ENCODE assay signal across 29 mouse cellular contexts in genomic region chr10:128088181-128088580, GRCm38 (mm10). TPM values are rescaled to one million over a fixed set of nuclear protein-coding genes. Genes with fewer than 3 reads are reported as not detected.
DNase-seq lines count a peak whose midpoint lies in the region; ATAC-seq and TF ChIP-seq lines count a peak whose summit lies in the region.
"Had no signal": no experiment of that assay in that cellular context is flagged by ENCODE, and none has a peak within 500 bp of the region (broad histone marks: within the 10 kb centered on the region; RNA-seq: fewer than 3 reads in every experiment).

No protein-coding gene starts in this region.

- no peak overlapping the region; the same call in 1 of the 2 replicates for H3K4me3 ChIP-seq in gastrocnemius, adult 2 months
- no peak overlapping the region for H3K4me3 ChIP-seq in liver, embryonic 13.5 days (replicated peaks)
- H3K4me3 ChIP-seq: embryonic facial prominence, embryonic 12.5 days; heart, embryonic 12.5 days; midbrain, embryonic 13.5 days had no signal

- H3K9me3 ChIP-seq in liver, embryonic 13.5 days (replicated peaks): no peaks in the 10 kb centered on the region
- H3K9me3 ChIP-seq: embryonic facial prominence, embryonic 12.5 days; G1E; heart, embryonic 12.5 days; midbrain, embryonic 13.5 days had no signal

- DNase-seq in adrenal gland, postnatal 10 days: peak; percentile 27
- no peak for DNase-seq in adrenal gland, adult 18-20 months (ENCODE audit: low spot score in 2 of 2)
- DNase-seq in gastrocnemius, adult 2 months: peak; percentile 37
- DNase-seq in gastrocnemius, adult 8-10 months (ENCODE audit: low spot score in 2 of 2): no peak
- DNase-seq in liver, embryonic 13.5 days: no peak
- DNase-seq in liver: no peak
- no peak for DNase-seq in layer of hippocampus, adult 18-20 months (ENCODE audit: low spot score in 2 of 2)
- DNase-seq: cerebellum, adult 18-20 months; embryo, embryonic 11 days; gastrocnemius, postnatal 36 days; heart, adult 18-20 months; kidney, postnatal 4 days; layer of hippocampus, postnatal 36 days; left cerebral cortex, postnatal 4 days; lung, adult 2 months; lung, postnatal 10 days; retina, postnatal 1 day; right cerebral cortex, postnatal 14 days; thymus, postnatal 14 days had no signal

- H3K27ac ChIP-seq in gastrocnemius, adult 2 months: no peak overlapping the region
- peak overlapping the region; percentile 18; the same call in 1 of the 2 replicates for H3K27ac ChIP-seq in liver, embryonic 13.5 days
- H3K27ac ChIP-seq: embryonic facial prominence, embryonic 12.5 days; hindbrain, embryonic 14.5 days; kidney, postnatal 0 days; macrophage; midbrain, embryonic 13.5 days had no signal

- peaks cover 68% of the 10 kb centered on the region for H3K36me3 ChIP-seq in liver, embryonic 13.5 days

- no peak overlapping the region for H3K4me2 ChIP-seq in liver, embryonic 13.5 days
- H3K4me2 ChIP-seq: embryonic facial prominence, embryonic 12.5 days; heart, embryonic 12.5 days; hindbrain, embryonic 14.5 days; midbrain, embryonic 13.5 days had no signal

- H3K4me1 ChIP-seq in liver, embryonic 13.5 days (replicated peaks): peaks cover 71% of the 10 kb centered on the region

- no peak overlapping the region for H3K9ac ChIP-seq in liver, embryonic 13.5 days
- H3K9ac ChIP-seq: embryonic facial prominence, embryonic 12.5 days; heart, embryonic 12.5 days; hindbrain, embryonic 14.5 days; midbrain, embryonic 13.5 days had no signal

- ATAC-seq in liver, embryonic 13.5 days (ENCODE audit: low read depth): no peak
- ATAC-seq: forebrain, embryonic 14.5 days; intestine, postnatal 0 days; midbrain, embryonic 13.5 days; Patski had no signal

- WGBS in liver, embryonic 13.5 days (ENCODE audit: insufficient replicate concordance): 89% methylated on average over 5 of the region's 5 CpGs

- H3K27me3 ChIP-seq in liver, embryonic 13.5 days: no peaks in the 10 kb centered on the region
- H3K27me3 ChIP-seq: embryonic facial prominence, embryonic 12.5 days; heart, embryonic 12.5 days; midbrain, embryonic 13.5 days; Patski had no signal

- intact Hi-C loops in gastrocnemius, adult 2 months (cut with DNase I): no loop called here

- no peak for TF ChIP-seq CTCF in gastrocnemius, adult 2 months (IDR thresholded peaks at IDR 0.05)

RNA-seq across cellular contexts. Expression of gene Baz2a, which starts 3.2 kb away (rescaled TPM):
- 10 to 100 TPM; 37.1 to 51.9 TPM for total RNA-seq in adrenal gland, postnatal 10 days (2021)
- total RNA-seq in adrenal gland, adult 18-20 months (2021): 10 to 100 TPM; 35.6 to 45.3 TPM
- total RNA-seq in gastrocnemius, adult 2 months (2021): 10 to 100 TPM; 12.7 to 13.2 TPM
- total RNA-seq in gastrocnemius, adult 8-10 months (2022): 10 to 100 TPM; 11.3 to 13.9 (median 12.6) TPM
- polyA plus RNA-seq in liver, embryonic 13.5 days (2015; fragmentation: Nextera tagmentation; extraction: Ambion mirVana): 5.8 and 6.7 TPM in 2 replicates
- 10 to 100 TPM; 39.6 to 41.9 TPM for total RNA-seq in layer of hippocampus, adult 18-20 months (2021)

RNA-seq across cellular contexts. Expression of gene Atp5b, which starts 5.1 kb away (rescaled TPM):
- total RNA-seq in adrenal gland, postnatal 10 days (2021): 1,000 to 10,000 TPM; 4,995 to 5,524 TPM
- total RNA-seq in adrenal gland, adult 18-20 months (2021): 1,000 to 10,000 TPM; 2,783 to 4,328 TPM
- total RNA-seq in gastrocnemius, adult 2 months (2021): 1,000 to 10,000 TPM; 3,225 to 4,497 TPM
- total RNA-seq in gastrocnemius, adult 8-10 months (2022): 1,000 to 10,000 TPM; 3,262 to 3,916 (median 3,403) TPM
- polyA plus RNA-seq in liver, embryonic 13.5 days (2015; fragmentation: Nextera tagmentation; extraction: Ambion mirVana): 2,036 and 2,215 TPM in 2 replicates
- total RNA-seq in layer of hippocampus, adult 18-20 months (2021): 1,000 to 10,000 TPM; 1,726 to 1,851 TPM

RNA-seq across cellular contexts. Expression of gene Ptges3, which starts 29.4 kb away (rescaled TPM):
- 100 to 1,000 TPM; 138 to 142 TPM for total RNA-seq in adrenal gland, postnatal 10 days (2021)
- 100 to 1,000 TPM; 228 to 248 TPM for total RNA-seq in adrenal gland, adult 18-20 months (2021)
- 10 to 100 TPM; 75.4 to 81.3 TPM for total RNA-seq in gastrocnemius, adult 2 months (2021)
- total RNA-seq in gastrocnemius, adult 8-10 months (2022): 10 to 100 TPM; 70.5 to 81.9 (median 74.5) TPM
- polyA plus RNA-seq in liver, embryonic 13.5 days (2015; fragmentation: Nextera tagmentation; extraction: Ambion mirVana): 380 and 439 TPM in 2 replicates
- 100 to 1,000 TPM; 146 to 153 TPM for total RNA-seq in layer of hippocampus, adult 18-20 months (2021)

RNA-seq across cellular contexts. Expression of gene Naca, which starts 52.8 kb away (rescaled TPM):
- 100 to 1,000 TPM; 694 to 716 TPM for total RNA-seq in adrenal gland, postnatal 10 days (2021)
- 100 to 1,000 TPM; 612 to 654 TPM for total RNA-seq in adrenal gland, adult 18-20 months (2021)
- total RNA-seq in gastrocnemius, adult 2 months (2021): 100 to 1,000 TPM; 385 to 418 TPM
- total RNA-seq in gastrocnemius, adult 8-10 months (2022): 100 to 1,000 TPM; 367 to 418 (median 380) TPM
- polyA plus RNA-seq in liver, embryonic 13.5 days (2015; fragmentation: Nextera tagmentation; extraction: Ambion mirVana): 599 and 646 TPM in 2 replicates
- 100 to 1,000 TPM; 338 to 356 TPM for total RNA-seq in layer of hippocampus, adult 18-20 months (2021)

Comparison
In these comparisons a context has a peak if more than half of its experiments do, and no peak if none do; other contexts are left out.
1. DNase-seq: peak in adrenal gland, postnatal 10 days (single experiment) and gastrocnemius, adult 2 months (single experiment); none in adrenal gland, adult 18-20 months (0 of 2), gastrocnemius, adult 8-10 months (0 of 2), liver, embryonic 13.5 days (single experiment), liver (single experiment) and layer of hippocampus, adult 18-20 months (0 of 2).